Mouse (Mus musculus) testis, adult 2 months (tissue): ENCODE measurements at regions not wholly inside any gene's neighbourhood (a gene's known extent, or its start where the extent isn't known, plus 50 kb on each side); places are given as distances from the start of the nearest gene placed in this dataset.

Experiments used
- H3K27ac ChIP-seq: fragments of 200-500 bp; 2 replicates; pipeline ENCODE4 v1.5.1; 2012; ENCODE audit warnings: low read depth, low read length; ENCODE audit not compliant: control insufficient read depth, insufficient read depth
- H3K27me3 ChIP-seq: fragments of 200-500 bp; 2 replicates; pipeline ENCODE4 v1.6.1; 2012; ENCODE audit warnings: mild to moderate bottlenecking, low read length, moderate library complexity; ENCODE audit not compliant: control insufficient read depth, insufficient read depth
- H3K36me3 ChIP-seq: fragments of 200-500 bp; 2 replicates; pipeline ENCODE4 v1.6.1; 2012; ENCODE audit warnings: mild to moderate bottlenecking, low read length; ENCODE audit not compliant: control insufficient read depth, insufficient read depth
- H3K4me1 ChIP-seq: fragments of 200-500 bp; 2 replicates; pipeline ENCODE4 v1.6.1; 2012; ENCODE audit warnings: low read length; ENCODE audit not compliant: control insufficient read depth, insufficient read depth
- H3K4me3 ChIP-seq: fragments of 200-500 bp; 2 replicates; pipeline ENCODE4 v1.5.1; 2012; ENCODE audit warnings: low read depth, mild to moderate bottlenecking, low read length, moderate library complexity, mixed read lengths; ENCODE audit not compliant: control insufficient read depth
- CTCF ChIP-seq: fragments of 200-500 bp; IDR thresholded peaks from 2 replicates; pipeline ENCODE4 v1.5.1; 2012; ENCODE audit warnings: low read depth, mild to moderate bottlenecking, inconsistent platforms, low read length, moderate library complexity; ENCODE audit not compliant: control insufficient read depth, insufficient read depth, insufficient replicate concordance
- POLR2A ChIP-seq: fragments of 200-500 bp; IDR thresholded peaks from 2 replicates; pipeline ENCODE4 v1.6.1; 2012; ENCODE audit warnings: low read depth, mild to moderate bottlenecking, inconsistent platforms, low read length, moderate library complexity; ENCODE audit not compliant: control insufficient read depth

DNA sequence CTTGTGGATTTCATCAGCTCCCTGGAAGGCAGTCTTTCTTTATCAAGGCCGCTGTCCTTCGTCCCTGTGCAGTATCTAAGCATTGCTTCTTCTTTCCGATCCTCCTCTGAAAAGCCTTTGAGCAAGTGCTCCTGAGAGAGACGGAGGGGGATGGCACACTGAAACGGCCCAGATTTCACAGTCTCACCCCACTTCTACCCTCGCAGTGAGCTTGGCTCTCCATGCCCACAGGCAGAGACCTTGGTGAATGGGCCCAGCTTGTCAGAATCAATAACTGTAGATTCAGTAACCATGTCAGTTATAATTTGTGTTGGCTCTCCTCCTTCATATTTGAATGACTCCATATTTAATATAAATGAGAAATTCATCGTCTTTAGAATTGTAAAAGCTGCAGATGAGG lies 234.3 kb upstream of the Vstm2b start:
- Histone ChIP-seq H3K4me3 (no peak overlapping the region), H3K36me3 (no peaks in the 10 kb centered on the region), H3K27ac (no peak overlapping the region), H3K27me3 (no peaks in the 10 kb centered on the region), H3K4me1 (no peaks in the 10 kb centered on the region)
- TF ChIP-seq CTCF (no peak), POLR2A (no peak)

DNA sequence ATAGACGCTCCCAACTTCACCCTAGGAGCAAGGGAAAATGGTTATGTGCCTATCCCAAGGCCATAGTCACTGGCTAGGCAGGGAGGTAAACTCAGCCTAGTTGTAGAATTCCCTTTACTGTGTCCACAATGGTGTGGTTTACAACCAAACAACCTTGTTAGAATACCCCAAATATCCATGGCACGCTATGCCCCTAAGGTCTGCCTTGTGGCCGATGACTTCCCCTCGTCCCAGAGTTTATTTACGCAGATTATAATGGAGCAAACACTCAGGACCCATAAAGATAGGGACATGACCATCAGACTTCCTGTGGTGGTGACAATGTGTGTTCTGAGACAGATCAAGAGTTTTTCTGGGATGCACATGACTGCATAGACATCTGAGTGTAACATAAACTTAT lies 231.5 kb upstream of the Vstm2b start:
- H3K4me3 ChIP-seq: no peak overlapping the region
- H3K36me3 ChIP-seq: no peaks in the 10 kb centered on the region
- no peak overlapping the region for H3K27ac ChIP-seq
- no peaks in the 10 kb centered on the region for H3K4me1 ChIP-seq
- no peaks in the 10 kb centered on the region for H3K27me3 ChIP-seq
- no peak for TF ChIP-seq POLR2A
- TF ChIP-seq CTCF: no peak

DNA sequence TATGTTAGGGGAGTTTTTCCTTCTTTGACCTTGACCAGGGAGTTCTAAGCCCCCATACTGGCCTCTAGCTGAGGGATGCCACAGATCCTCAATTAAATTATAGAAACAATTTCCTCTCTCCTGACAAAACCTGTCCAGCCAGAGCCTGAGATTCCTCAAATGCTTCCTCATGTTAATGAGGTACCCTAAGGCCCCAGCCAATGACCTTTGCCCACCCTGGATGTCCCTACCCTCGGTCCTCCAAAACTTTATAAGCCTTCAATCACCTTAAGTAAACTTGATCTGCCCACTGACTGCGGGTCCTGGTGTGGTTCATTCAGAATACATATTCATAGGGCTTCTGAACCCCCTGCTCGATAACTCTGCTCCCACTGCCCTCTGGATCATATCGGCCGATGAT lies 227.7 kb upstream of the Vstm2b start:
- Histone ChIP-seq H3K36me3 (no peaks in the 10 kb centered on the region), H3K4me1 (no peaks in the 10 kb centered on the region), H3K27ac (no peak overlapping the region), H3K4me3 (no peak overlapping the region), H3K27me3 (no peaks in the 10 kb centered on the region)
- TF ChIP-seq POLR2A (no peak), CTCF (no peak)

DNA sequence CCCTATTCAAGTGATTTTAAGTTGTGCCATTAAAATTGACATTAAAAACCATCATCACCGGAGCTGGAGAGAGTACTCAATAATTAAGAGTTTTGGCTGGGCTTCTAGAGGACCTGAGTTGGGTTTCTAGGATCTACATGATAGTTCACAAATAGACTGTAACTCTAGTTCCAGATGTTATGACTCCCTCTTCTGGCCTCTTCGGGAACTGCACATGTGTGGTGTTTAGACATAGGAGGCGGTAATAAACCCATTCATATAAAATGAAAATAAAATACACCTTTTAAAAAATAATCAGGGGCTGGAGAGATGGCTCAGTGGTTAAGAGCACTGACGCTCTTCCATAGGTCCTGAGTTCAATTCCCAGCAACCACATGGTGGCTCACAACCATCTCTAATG lies 227.1 kb upstream of the Vstm2b start:
- no peak overlapping the region for H3K4me3 ChIP-seq
- no peaks in the 10 kb centered on the region for H3K27me3 ChIP-seq
- H3K27ac ChIP-seq: no peak overlapping the region
- no peaks in the 10 kb centered on the region for H3K4me1 ChIP-seq
- no peaks in the 10 kb centered on the region for H3K36me3 ChIP-seq
- TF ChIP-seq POLR2A (no peak), CTCF (no peak)

DNA sequence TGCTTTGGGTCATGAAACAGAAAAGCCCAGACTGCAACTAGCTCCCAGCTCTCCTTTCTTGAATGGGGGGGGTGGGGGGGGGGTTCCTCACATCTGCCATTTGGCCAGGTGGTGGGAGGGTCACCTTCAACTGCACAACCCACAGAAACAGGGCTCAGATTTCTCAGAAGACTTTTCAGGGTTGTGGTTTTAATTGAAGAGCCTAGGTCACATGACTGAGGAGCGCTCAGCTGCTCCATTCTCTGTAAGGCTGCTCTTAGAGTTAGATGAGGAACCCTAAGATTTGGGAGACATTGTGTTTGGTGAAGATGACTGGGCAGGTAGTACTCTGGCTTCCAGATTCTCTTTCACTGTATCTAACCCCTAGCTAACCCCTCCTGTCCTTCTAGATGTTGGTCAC lies 225.8 kb upstream of the Vstm2b start:
- Histone ChIP-seq H3K27ac (no peak overlapping the region), H3K27me3 (no peaks in the 10 kb centered on the region), H3K36me3 (no peaks in the 10 kb centered on the region), H3K4me1 (no peaks in the 10 kb centered on the region), H3K4me3 (no peak overlapping the region)
- TF ChIP-seq CTCF: no peak

DNA sequence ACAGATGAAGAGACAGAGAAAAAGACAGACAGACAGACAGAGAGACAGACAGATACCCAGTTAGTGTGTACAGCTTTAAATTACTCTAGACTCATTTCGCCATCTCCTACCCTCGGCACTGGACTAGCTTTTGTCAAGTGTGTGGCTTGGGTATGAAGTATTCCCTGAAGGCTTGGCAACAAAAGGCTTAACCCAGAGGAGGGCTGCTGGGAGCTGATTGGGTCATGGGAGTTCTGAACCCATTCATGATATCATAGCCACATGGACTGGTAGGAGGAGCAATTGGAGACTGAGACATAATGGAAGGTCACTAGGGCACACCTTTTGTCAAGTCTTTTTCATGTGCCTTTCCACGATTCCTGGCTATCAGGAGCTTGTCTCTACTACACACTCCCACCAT lies 223.7 kb upstream of the Vstm2b start:
- H3K27ac ChIP-seq: no peak overlapping the region
- TF ChIP-seq CTCF: no peak
- TF ChIP-seq POLR2A: peak; percentile 25; the same call in 1 of the 2 replicates
- no peaks in the 10 kb centered on the region for H3K27me3 ChIP-seq
- H3K4me1 ChIP-seq: no peaks in the 10 kb centered on the region
- H3K4me3 ChIP-seq: peak overlapping the region; percentile 81; the same call in 1 of the 2 replicates
- no peaks in the 10 kb centered on the region for H3K36me3 ChIP-seq

DNA sequence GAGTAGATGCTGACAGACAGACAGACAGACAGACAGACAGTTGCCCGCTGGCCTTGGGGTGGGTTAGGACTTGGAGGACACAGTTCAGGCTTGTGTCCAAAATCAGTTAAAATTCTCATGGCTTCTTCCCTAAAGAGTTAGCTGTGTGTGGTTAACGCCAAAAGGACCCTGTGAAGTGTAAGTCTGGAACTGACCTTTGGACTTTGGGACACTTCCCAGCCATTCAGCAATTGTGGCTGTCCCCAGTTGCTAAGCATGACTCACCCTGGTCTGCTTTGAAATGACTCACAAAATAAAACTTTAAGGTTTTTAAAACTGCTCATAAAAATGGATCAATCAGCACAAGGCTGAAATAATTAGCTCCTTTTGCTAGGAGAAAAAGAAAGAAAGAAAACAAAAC lies 220.5 kb upstream of the Vstm2b start:
- H3K4me3 ChIP-seq: peak overlapping the region; percentile 12
- no peaks in the 10 kb centered on the region for H3K4me1 ChIP-seq
- no peak overlapping the region for H3K27ac ChIP-seq
- no peaks in the 10 kb centered on the region for H3K36me3 ChIP-seq
- H3K27me3 ChIP-seq: no peaks in the 10 kb centered on the region
- no peak for TF ChIP-seq CTCF
- no peak for TF ChIP-seq POLR2A

DNA sequence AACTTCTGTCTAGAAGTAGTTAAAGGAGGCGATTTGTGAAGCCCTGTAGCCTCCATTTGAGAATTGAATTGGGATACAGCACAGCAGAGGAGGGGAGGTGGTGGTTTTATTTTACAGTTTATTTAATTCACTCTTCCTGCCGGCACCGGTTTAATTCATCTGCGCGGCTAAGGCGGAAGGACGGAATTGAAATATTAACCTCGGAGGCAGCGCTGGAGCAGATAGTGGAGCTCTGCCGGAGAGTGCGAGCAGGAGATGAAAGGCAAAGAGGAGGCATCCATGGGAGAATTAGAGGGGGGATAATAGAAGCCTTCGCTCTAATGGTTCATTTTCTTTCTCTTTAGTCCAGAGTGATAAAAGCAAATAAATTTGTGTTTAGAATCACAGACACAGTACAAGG lies 217.6 kb upstream of the Vstm2b start:
- H3K36me3 ChIP-seq: no peaks in the 10 kb centered on the region
- no peaks in the 10 kb centered on the region for H3K27me3 ChIP-seq
- no peak for TF ChIP-seq CTCF
- no peak for TF ChIP-seq POLR2A
- no peaks in the 10 kb centered on the region for H3K4me1 ChIP-seq
- no peak overlapping the region for H3K4me3 ChIP-seq
- H3K27ac ChIP-seq: no peak overlapping the region
